Mouse (Mus musculus): Measurements from ENCODE around the gene Glt6d1. TPM values are rescaled to one million over a fixed set of nuclear protein-coding genes. Genes with fewer than 3 reads are reported as not detected.

The Glt6d1 gene
- polyA plus RNA-seq, 1 experiment: not detected

GRCm38 (mm10) chr2:25754201-25754600 is 61.4 kb downstream of the Glt6d1 start:
- H3K27ac ChIP-seq (ENCODE audit: insufficient read depth, low read length): no peak overlapping the region
- no peak for TF ChIP-seq CTCF (IDR thresholded peaks at IDR 0.05; ENCODE audit: low read depth, low read length)
- no peak for TF ChIP-seq EP300 (IDR thresholded peaks at IDR 0.05; ENCODE audit: insufficient read depth, low read depth, low read length)
- TF ChIP-seq POLR2A (IDR thresholded peaks at IDR 0.05; ENCODE audit: insufficient read depth, low read length): no peak
- no peak overlapping the region for H3K4me3 ChIP-seq (ENCODE audit: low read depth, low read length)
- H3K9ac ChIP-seq (ENCODE audit: low read depth, poor library complexity, severe bottlenecking): no peak overlapping the region
- H3K9me3 ChIP-seq (replicated peaks; ENCODE audit: control insufficient read depth, insufficient read depth, low read length, poor library complexity, severe bottlenecking): no peaks in the 10 kb centered on the region
- no peaks in the 10 kb centered on the region for H3K36me3 ChIP-seq (ENCODE audit: control insufficient read depth, insufficient read depth, low read length, poor library complexity, severe bottlenecking)
- no peaks in the 10 kb centered on the region for H3K27me3 ChIP-seq (ENCODE audit: control insufficient read depth, insufficient read depth, low read length, poor library complexity, severe bottlenecking)
- H3K4me1 ChIP-seq (ENCODE audit: control insufficient read depth, insufficient read depth, low read length): no peaks in the 10 kb centered on the region

Other genes with a start within 250 kb of the Glt6d1 start
- gene Mamdc4, start 241.0 kb downstream of the Glt6d1 start, polyA plus RNA-seq (2011; ENCODE audit: insufficient read depth, insufficient read length, low read depth, missing spikeins): 0.65 and 3.7 TPM in 2 replicates
- 37.0 and 47.9 TPM in 2 replicates for gene Phpt1, start 240.6 kb downstream of the Glt6d1 start, polyA plus RNA-seq (2011; ENCODE audit: insufficient read depth, insufficient read length, low read depth, missing spikeins)
- gene Ajm1, start 234.1 kb downstream of the Glt6d1 start, polyA plus RNA-seq (2011; ENCODE audit: insufficient read depth, insufficient read length, low read depth, missing spikeins): 0.55 and 0.70 TPM in 2 replicates
- 72.5 and 80.2 TPM in 2 replicates for gene Rabl6, start 207.3 kb downstream of the Glt6d1 start, polyA plus RNA-seq (2011; ENCODE audit: insufficient read depth, insufficient read length, low read depth, missing spikeins)
- gene Ccdc183, start 198.2 kb downstream of the Glt6d1 start, polyA plus RNA-seq (2011; ENCODE audit: insufficient read depth, insufficient read length, low read depth, missing spikeins): not detected in 2 replicates
- gene Tmem141, start 193.8 kb downstream of the Glt6d1 start, polyA plus RNA-seq (2011; ENCODE audit: insufficient read depth, insufficient read length, low read depth, missing spikeins): 12.3 and 13.4 TPM in 2 replicates
- not detected in 2 replicates for gene Fcna, start 187.8 kb downstream of the Glt6d1 start, polyA plus RNA-seq (2011; ENCODE audit: insufficient read depth, insufficient read length, low read depth, missing spikeins)
- gene Lcn8, start 162.7 kb downstream of the Glt6d1 start, polyA plus RNA-seq (2011; ENCODE audit: insufficient read depth, insufficient read length, low read depth, missing spikeins): not detected in 2 replicates
- gene Lcn5, start 157.9 kb downstream of the Glt6d1 start, polyA plus RNA-seq (2011; ENCODE audit: insufficient read depth, insufficient read length, low read depth, missing spikeins): not detected in 2 replicates
- gene Lcn6, start 139.1 kb downstream of the Glt6d1 start, polyA plus RNA-seq (2011; ENCODE audit: insufficient read depth, insufficient read length, low read depth, missing spikeins): not detected in 2 replicates
- gene Lcn10, start 133.1 kb downstream of the Glt6d1 start, polyA plus RNA-seq (2011; ENCODE audit: insufficient read depth, insufficient read length, low read depth, missing spikeins): not detected in 2 replicates
- gene Obp2a, start 115.8 kb downstream of the Glt6d1 start, polyA plus RNA-seq (2011; ENCODE audit: insufficient read depth, insufficient read length, low read depth, missing spikeins): not detected in 2 replicates
- gene Bmyc, start 109.1 kb downstream of the Glt6d1 start, polyA plus RNA-seq (2011; ENCODE audit: insufficient read depth, insufficient read length, low read depth, missing spikeins): 10.5 and 17.0 TPM in 2 replicates
- not detected in 2 replicates for gene Obp2b, start 78.8 kb downstream of the Glt6d1 start, polyA plus RNA-seq (2011; ENCODE audit: insufficient read depth, insufficient read length, low read depth, missing spikeins)
- not detected in 2 replicates for gene Lcn3, start 50.3 kb downstream of the Glt6d1 start, polyA plus RNA-seq (2011; ENCODE audit: insufficient read depth, insufficient read length, low read depth, missing spikeins)
- not detected in 2 replicates for gene Lcn11, start 38.8 kb downstream of the Glt6d1 start, polyA plus RNA-seq (2011; ENCODE audit: insufficient read depth, insufficient read length, low read depth, missing spikeins)
- not detected in 2 replicates for gene Gm13539, start 33.6 kb downstream of the Glt6d1 start, polyA plus RNA-seq (2011; ENCODE audit: insufficient read depth, insufficient read length, low read depth, missing spikeins)
- not detected in 2 replicates for gene Lcn9, start 7.3 kb upstream of the Glt6d1 start, polyA plus RNA-seq (2011; ENCODE audit: insufficient read depth, insufficient read length, low read depth, missing spikeins)
- not detected in 2 replicates for gene Sohlh1, start 31.4 kb upstream of the Glt6d1 start, polyA plus RNA-seq (2011; ENCODE audit: insufficient read depth, insufficient read length, low read depth, missing spikeins)
- gene Kcnt1, start 47.9 kb upstream of the Glt6d1 start, polyA plus RNA-seq (2011; ENCODE audit: insufficient read depth, insufficient read length, low read depth, missing spikeins): 0.54 and 1.0 TPM in 2 replicates
- gene Camsap1, start 167.4 kb upstream of the Glt6d1 start, polyA plus RNA-seq (2011; ENCODE audit: insufficient read depth, insufficient read length, low read depth, missing spikeins): 63.0 and 63.4 TPM in 2 replicates
- gene Ubac1, start 205.9 kb upstream of the Glt6d1 start, polyA plus RNA-seq (2011; ENCODE audit: insufficient read depth, insufficient read length, low read depth, missing spikeins): 87.0 and 95.0 TPM in 2 replicates

All from ES-Bruce4 (cell line).